Mouse (Mus musculus) effector memory CD4-positive, alpha-beta T cell, adult 7 months (primary cell): ENCODE results near the gene Sft2d2. TPM values are rescaled to one million over a fixed set of nuclear protein-coding genes. Genes with fewer than 3 reads are reported as not detected.

ENCODE experiments used
- polyA plus RNA-seq: library from polyadenylated mRNA; unstranded; fragments of 100-300 nt; shearing (Covaris generic); gene quantifications from one replicate; pipeline ENCODE4 v1.2.1, GENCODE M21; 2017

The Sft2d2 gene
- 52.5 TPM for polyA plus RNA-seq

GRCm38 (mm10) chr1:165193880-165194661 lies at the start of gene Sft2d2:
Sft2d2 (minus strand) TSS chr1:165194438.

GRCm38 (mm10) chr1:165236321-165237298 lies 42.4 kb upstream of the Sft2d2 start, which contains the start of gene Tiprl:
Tiprl (minus strand) TSS chr1:165236996.

GRCm38 (mm10) chr1:165160723-165161405 lies 33.4 kb downstream of the Sft2d2 start, which contains the start of gene Tbx19:
Tbx19 (minus strand) TSS chr1:165160773.

Other genes starting within 250 kb of the Sft2d2 start
- 0.48 TPM for gene Tbx19, start 33.7 kb downstream of the Sft2d2 start, polyA plus RNA-seq
- 123 TPM for gene Tiprl, start 42.6 kb upstream of the Sft2d2 start, polyA plus RNA-seq
- gene Gpr161, start 101.4 kb upstream of the Sft2d2 start, polyA plus RNA-seq: not detected